Mouse (Mus musculus) cerebellum, adult 2 months (tissue): ENCODE results near the gene Galnt7.

Experiments
- CTCF ChIP-seq: fragments of 200-500 bp; IDR thresholded peaks from 2 replicates; pipeline ENCODE4 v1.5.1; 2011; ENCODE audit warnings: low read depth, mild to moderate bottlenecking, control low read depth, low read length, moderate library complexity, borderline replicate concordance; ENCODE audit not compliant: insufficient read depth
- POLR2A ChIP-seq: fragments of 200-500 bp; IDR thresholded peaks from 2 replicates; pipeline ENCODE4 v1.6.1; 2011; ENCODE audit warnings: low read length, control low read depth, borderline replicate concordance; ENCODE audit not compliant: insufficient read depth

- TF ChIP-seq CTCF (no peak), POLR2A (no peak)
Observed at GRCm38 (mm10) chr8:57590015-57590414, 62.8 kb downstream of the Galnt7 start.
